Mouse (Mus musculus) hindbrain, embryonic 14.5 days (tissue): ENCODE results near the gene Rnf169. TPM values are rescaled to one million over a fixed set of nuclear protein-coding genes. Genes with fewer than 3 reads are reported as not detected.

ENCODE experiments used
- ATAC-seq: fragments of 200-750 bp; cut with Nextera tagmentation; 2 replicates; pipeline ENCODE4 v1.8.0; 2017; ENCODE audit warnings: moderate number of reproducible peaks, mild to moderate bottlenecking, moderate TSS enrichment, moderate library complexity; ENCODE audit not compliant: low FRiP score
- DNase-seq: peaks from one replicate; pipeline ENCODE4 v3.0.0-alpha.2; 2015; ENCODE audit warnings: low spot score
- H3K27ac ChIP-seq: fragments of 300-500 bp; sonication (generic); 2 replicates; pipeline ENCODE4 v1.5.1; 2014; ENCODE audit warnings: mild to moderate bottlenecking, moderate library complexity
- H3K27me3 ChIP-seq: fragments of 300-500 bp; sonication (generic); 2 replicates; pipeline ENCODE4 v1.6.1; 2014; ENCODE audit warnings: mild to moderate bottlenecking, low read length, mixed read lengths; ENCODE audit not compliant: control insufficient read depth, insufficient read depth
- H3K36me3 ChIP-seq: fragments of 300-500 bp; sonication (generic); replicated peaks from 2 replicates; pipeline ENCODE4 v1.6.1; 2014; ENCODE audit not compliant: control insufficient read depth, insufficient read depth
- H3K4me1 ChIP-seq: fragments of 300-500 bp; sonication (generic); replicated peaks from 2 replicates; pipeline ENCODE4 v1.6.1; 2014; ENCODE audit warnings: antibody characterized with exemption, low read length, mixed read lengths; ENCODE audit not compliant: control insufficient read depth, insufficient read depth
- H3K4me2 ChIP-seq: fragments of 300-500 bp; sonication (generic); replicated peaks from 2 replicates; pipeline ENCODE4 v1.6.1; 2014; ENCODE audit warnings: mild to moderate bottlenecking, moderate library complexity
- H3K4me3 ChIP-seq: fragments of 300-500 bp; sonication (generic); replicated peaks from 2 replicates; pipeline ENCODE4 v1.5.1; 2014; ENCODE audit warnings: mild to moderate bottlenecking, low read length
- H3K9ac ChIP-seq: fragments of 300-500 bp; sonication (generic); 2 replicates; pipeline ENCODE4 v1.6.1; 2014
- H3K9me3 ChIP-seq: fragments of 300-500 bp; sonication (generic); 2 replicates; pipeline ENCODE4 v1.6.1; 2016; ENCODE audit warnings: low read length; ENCODE audit not compliant: control insufficient read depth
- WGBS: fragments of 180-500 bp; shearing (Covaris S2); extraction: QIAGEN DNeasy Blood & Tissue Kit; methylation state at CpG from one replicate; pipeline ENCODE4 v1.1.7; 2014; 5-methylcytosine and 5-hydroxymethylcytosine counted together
- polyA plus RNA-seq: library from polyadenylated mRNA; unstranded; fragments of >200 nt; fragmentation: Nextera tagmentation; extraction: Ambion mirVana; gene quantifications from 2 replicates; pipeline ENCODE4 v1.2.1, GENCODE M21; 2014

Rnf169 gene
- polyA plus RNA-seq, 1 experiment from 2014 or later = 5.3 TPM

DNA sequence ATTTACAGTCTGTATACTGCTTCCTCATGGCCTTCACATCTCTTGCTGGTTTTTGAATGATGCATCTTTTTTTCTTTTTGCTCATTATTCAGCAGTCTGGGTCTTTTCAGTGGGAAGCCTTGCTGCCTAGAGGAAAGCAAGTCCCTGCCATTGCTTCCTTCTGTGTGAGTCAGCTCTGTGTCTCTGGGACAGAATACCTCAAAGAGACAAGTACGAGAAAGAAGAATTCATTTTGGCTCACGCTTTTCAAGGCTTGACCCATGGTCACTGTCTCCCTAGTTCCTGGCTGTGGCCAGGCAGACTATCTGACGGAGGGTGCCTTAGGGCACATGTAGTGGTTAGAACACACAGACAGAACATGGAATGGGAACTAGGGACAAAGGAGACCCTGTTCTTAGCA is 86.3 kb downstream of the Rnf169 start:
- ATAC-seq (no peak), DNase-seq (no peak)
- 86% methylated on average over 3 of the region's 3 CpGs for WGBS
- Histone ChIP-seq H3K36me3 (no peaks in the 10 kb centered on the region), H3K27me3 (no peaks in the 10 kb centered on the region), H3K4me3 (no peak overlapping the region), H3K4me2 (no peak overlapping the region), H3K4me1 (no peaks in the 10 kb centered on the region; the same call in 1 of the 2 replicates), H3K9ac (no peak overlapping the region), H3K9me3 (no peaks in the 10 kb centered on the region), H3K27ac (no peak overlapping the region; the same call in 1 of the 2 replicates)

DNA sequence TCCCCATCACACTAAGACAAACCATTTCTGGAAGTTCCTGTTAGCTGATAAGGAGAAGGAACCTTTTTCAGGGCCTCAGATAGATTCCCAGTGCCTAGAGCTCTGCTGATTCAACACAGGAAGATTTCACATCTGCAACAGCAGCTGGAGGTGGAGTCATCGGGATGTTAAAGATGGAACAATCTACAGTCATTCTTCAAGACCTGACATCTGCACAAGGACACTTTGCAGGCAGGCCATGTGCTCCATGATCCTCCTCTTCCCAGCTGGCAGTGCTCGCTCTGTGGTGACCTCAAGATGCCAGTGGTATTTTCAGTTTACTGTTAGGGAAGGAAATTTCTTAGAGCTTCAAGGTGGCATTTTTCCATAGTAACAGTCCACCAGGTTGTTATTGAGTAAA is 87.9 kb downstream of the Rnf169 start:
- no peak for ATAC-seq
- H3K27ac ChIP-seq = no peak overlapping the region
- no peak overlapping the region for H3K9ac ChIP-seq
- no peaks in the 10 kb centered on the region for H3K36me3 ChIP-seq
- no peaks in the 10 kb centered on the region; the same call in 1 of the 2 replicates for H3K4me1 ChIP-seq
- H3K4me3 ChIP-seq = no peak overlapping the region
- H3K4me2 ChIP-seq = no peak overlapping the region
- WGBS = 93% methylated on average over 2 of the region's 2 CpGs
- no peak for DNase-seq
- H3K9me3 ChIP-seq = no peaks in the 10 kb centered on the region
- H3K27me3 ChIP-seq = no peaks in the 10 kb centered on the region

- ATAC-seq = no peak
- 59% methylated on average over 3 of the region's 3 CpGs for WGBS
These were observed 88.8 kb downstream of the Rnf169 start for GRCm38 (mm10) chr7:99891471-99891870.

DNA sequence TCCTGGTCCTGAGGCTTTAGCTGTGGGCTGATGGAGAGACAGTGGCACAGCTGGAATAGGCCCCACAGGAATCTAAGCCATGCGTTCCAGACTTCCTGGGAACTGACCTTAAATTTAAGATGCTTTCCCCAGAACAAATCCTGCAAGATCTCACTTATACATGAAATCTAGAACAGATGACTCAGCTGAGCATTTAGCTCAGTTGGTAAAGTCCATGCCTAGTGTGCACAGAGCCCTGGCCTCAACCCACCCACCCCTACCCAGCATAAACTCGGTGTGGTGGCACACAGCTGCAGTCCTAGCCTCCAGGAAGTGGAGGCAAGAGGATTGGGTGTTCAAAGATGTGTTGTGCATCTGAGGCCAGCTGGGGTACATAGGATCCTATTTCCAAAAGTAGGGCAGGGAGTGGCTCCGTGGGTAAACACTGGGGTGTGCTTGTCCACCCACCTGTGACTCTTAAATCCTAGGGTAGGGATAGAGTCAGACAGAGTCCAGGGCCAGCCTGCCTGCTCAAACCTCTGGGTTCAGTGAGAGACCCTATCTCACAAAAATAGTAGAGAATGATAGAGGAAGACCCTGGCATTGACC is 90.0 kb downstream of the Rnf169 start:
- no peak overlapping the region for H3K27ac ChIP-seq
- H3K36me3 ChIP-seq = no peaks in the 10 kb centered on the region
- DNase-seq = no peak
- no peak overlapping the region for H3K9ac ChIP-seq
- no peaks in the 10 kb centered on the region for H3K27me3 ChIP-seq
- H3K4me3 ChIP-seq = no peak overlapping the region
- H3K4me2 ChIP-seq = no peak overlapping the region
- no peaks in the 10 kb centered on the region for H3K9me3 ChIP-seq
- no peaks in the 10 kb centered on the region; the same call in 1 of the 2 replicates for H3K4me1 ChIP-seq
- ATAC-seq = no peak
- 71% methylated on average over 3 of the region's 3 CpGs for WGBS

More at GRCm38 (mm10) chr7:99891471-99891870, 88.8 kb downstream of the Rnf169 start:
- Histone ChIP-seq H3K36me3 (no peaks in the 10 kb centered on the region), H3K27me3 (no peaks in the 10 kb centered on the region), H3K4me3 (no peak overlapping the region), H3K9ac (no peak overlapping the region), H3K4me1 (no peaks in the 10 kb centered on the region; the same call in 1 of the 2 replicates), H3K27ac (no peak overlapping the region), H3K4me2 (no peak overlapping the region), H3K9me3 (no peaks in the 10 kb centered on the region)
- no peak for DNase-seq

- H3K9ac ChIP-seq = no peak overlapping the region
- H3K9me3 ChIP-seq = no peaks in the 10 kb centered on the region
- H3K27ac ChIP-seq = 0 out of 2 replicates have a peak overlapping the region, but pooled peaks have one; percentile 5
- no peak overlapping the region for H3K4me3 ChIP-seq
- no peaks in the 10 kb centered on the region; the same call in 1 of the 2 replicates for H3K4me1 ChIP-seq
- no peaks in the 10 kb centered on the region for H3K27me3 ChIP-seq
- WGBS = 41% methylated on average over 10 of the region's 10 CpGs
- DNase-seq = no peak
- no peak overlapping the region for H3K4me2 ChIP-seq
- no peaks in the 10 kb centered on the region for H3K36me3 ChIP-seq
- ATAC-seq = no peak
These were observed 90.9 kb downstream of the Rnf169 start for GRCm38 (mm10) chr7:99889175-99889880.

GRCm38 (mm10) chr7:99887743-99888142 is 92.5 kb downstream of the Rnf169 start:
- Histone ChIP-seq H3K9me3 (no peaks in the 10 kb centered on the region), H3K4me3 (no peak overlapping the region), H3K4me2 (no peak overlapping the region), H3K9ac (no peak overlapping the region), H3K4me1 (no peaks in the 10 kb centered on the region), H3K27me3 (no peaks in the 10 kb centered on the region), H3K36me3 (no peaks in the 10 kb centered on the region), H3K27ac (no peak overlapping the region)
- DNase-seq = no peak
- ATAC-seq = no peak

DNA sequence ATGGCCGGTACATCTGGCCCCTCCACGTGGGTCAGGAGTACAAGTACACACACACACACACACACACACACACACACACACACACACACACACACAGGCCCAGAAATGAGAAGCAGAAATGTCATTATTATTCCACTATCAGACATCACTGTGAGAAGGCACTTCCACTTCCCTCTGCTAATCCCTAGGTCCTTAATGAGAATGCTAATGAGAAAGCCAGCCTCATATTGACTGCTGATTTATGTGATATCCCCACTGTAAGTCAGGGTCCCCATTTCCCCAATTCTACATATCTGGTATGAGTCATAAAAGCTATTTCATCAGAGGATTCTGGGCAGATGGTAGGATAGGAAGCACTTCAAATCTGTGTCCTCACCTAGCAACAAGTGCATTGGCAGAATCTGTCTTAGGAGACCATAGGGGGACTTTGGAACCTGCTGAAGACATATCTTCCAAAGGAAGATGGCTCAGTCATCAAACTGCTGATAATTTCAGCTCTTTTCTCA is 93.0 kb downstream of the Rnf169 start:
- no peak overlapping the region for H3K4me2 ChIP-seq
- no peak overlapping the region for H3K27ac ChIP-seq
- no peaks in the 10 kb centered on the region for H3K36me3 ChIP-seq
- H3K9me3 ChIP-seq = no peaks in the 10 kb centered on the region
- no peak for ATAC-seq
- no peaks in the 10 kb centered on the region for H3K27me3 ChIP-seq
- H3K4me3 ChIP-seq = no peak overlapping the region
- DNase-seq = no peak
- no peak overlapping the region for H3K9ac ChIP-seq
- no peaks in the 10 kb centered on the region for H3K4me1 ChIP-seq
- WGBS = 80% methylated on average over 2 of the region's 2 CpGs

- WGBS = 55% methylated on average over 2 of the region's 2 CpGs
These were observed 102.0 kb downstream of the Rnf169 start for GRCm38 (mm10) chr7:99878254-99878653.

DNA sequence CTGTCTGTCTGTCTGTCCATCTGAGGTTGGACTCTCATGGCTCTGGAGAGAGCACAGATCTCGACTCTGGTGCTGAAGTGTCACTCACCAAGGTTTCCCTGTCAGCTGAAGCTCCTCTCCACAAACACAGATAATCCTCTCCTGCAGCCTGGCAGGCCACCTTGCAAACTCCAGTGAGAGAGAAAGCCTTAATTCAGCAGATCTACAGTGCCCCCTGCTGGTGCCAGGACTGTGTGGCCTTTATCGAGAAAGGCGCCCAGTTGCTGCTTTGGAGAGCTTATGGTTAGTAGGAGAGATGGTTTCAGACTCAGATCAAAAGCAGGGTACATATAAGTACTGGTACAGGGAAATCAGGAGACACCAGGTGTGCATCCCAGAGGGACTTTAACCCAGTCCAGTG is 103.9 kb downstream of the Rnf169 start:
- ATAC-seq (peak; percentile 70; the same call in 1 of the 2 replicates), DNase-seq (peak; percentile 95)
- WGBS = 0% methylated on average over 3 of the region's 3 CpGs
- H3K4me1 ChIP-seq = peaks cover 6% of the 10 kb centered on the region; the same call in 1 of the 2 replicates
- H3K9ac ChIP-seq = no peak overlapping the region
- H3K27me3 ChIP-seq = no peaks in the 10 kb centered on the region
- no peaks in the 10 kb centered on the region for H3K36me3 ChIP-seq
- no peak overlapping the region for H3K4me3 ChIP-seq
- H3K27ac ChIP-seq = no peak overlapping the region
- H3K4me2 ChIP-seq = no peak overlapping the region
- no peaks in the 10 kb centered on the region for H3K9me3 ChIP-seq

More at GRCm38 (mm10) chr7:99878254-99878653, 102.0 kb downstream of the Rnf169 start:
- Histone ChIP-seq H3K4me2 (no peak overlapping the region), H3K4me3 (no peak overlapping the region), H3K27me3 (no peaks in the 10 kb centered on the region), H3K4me1 (peaks cover 6% of the 10 kb centered on the region; the same call in 1 of the 2 replicates), H3K27ac (no peak overlapping the region), H3K9me3 (no peaks in the 10 kb centered on the region), H3K9ac (no peak overlapping the region), H3K36me3 (no peaks in the 10 kb centered on the region)
- DNase-seq (peak; percentile 50), ATAC-seq (no peak)
